Mouse (Mus musculus) lung, embryonic 15.5 days (tissue): ENCODE results near the gene Lrfn1. TPM values are rescaled to one million over a fixed set of nuclear protein-coding genes. Genes with fewer than 3 reads are reported as not detected.
A peak's percentile ranks its signal among the peaks of the same experiment; 100 is the strongest.

Source experiments
- ATAC-seq: fragments of 200-750 bp; cut with Nextera tagmentation; 2 replicates; pipeline ENCODE4 v1.8.0; 2017; ENCODE audit warnings: moderate number of reproducible peaks, borderline replicate concordance; ENCODE audit not compliant: low FRiP score, low TSS enrichment; ENCODE audit errors: extremely low read depth
- H3K27ac ChIP-seq: fragments of 300-500 bp; sonication (generic); 2 replicates; pipeline ENCODE4 v1.5.1; 2015; ENCODE audit warnings: moderate library complexity, mild to moderate bottlenecking, inconsistent platforms
- H3K27me3 ChIP-seq: fragments of 300-500 bp; sonication (generic); 2 replicates; pipeline ENCODE4 v1.6.1; 2015; ENCODE audit warnings: inconsistent platforms
- H3K36me3 ChIP-seq: fragments of 300-500 bp; sonication (generic); 2 replicates; pipeline ENCODE4 v1.6.1; 2015; ENCODE audit warnings: inconsistent platforms
- H3K4me1 ChIP-seq: fragments of 300-500 bp; sonication (generic); 2 replicates; pipeline ENCODE4 v1.6.1; 2015; ENCODE audit warnings: inconsistent platforms
- H3K4me2 ChIP-seq: fragments of 300-500 bp; sonication (generic); 2 replicates; pipeline ENCODE4 v1.6.1; 2015; ENCODE audit warnings: inconsistent platforms, mild to moderate bottlenecking, moderate library complexity
- H3K4me3 ChIP-seq: fragments of 300-500 bp; sonication (generic); 2 replicates; pipeline ENCODE4 v1.5.1; 2015; ENCODE audit warnings: mild to moderate bottlenecking, inconsistent platforms
- H3K9ac ChIP-seq: fragments of 300-500 bp; sonication (generic); 2 replicates; pipeline ENCODE4 v1.6.1; 2015; ENCODE audit warnings: inconsistent platforms
- H3K9me3 ChIP-seq: fragments of 300-500 bp; sonication (generic); 2 replicates; pipeline ENCODE4 v1.6.1; 2016; ENCODE audit warnings: inconsistent platforms
- WGBS: fragments of 180-500 bp; shearing (Covaris S2); methylation state at CpG from one replicate; pipeline ENCODE4 v1.1.7; 2015; 5-methylcytosine and 5-hydroxymethylcytosine counted together
- polyA plus RNA-seq: library from polyadenylated mRNA; unstranded; fragments of >200 nt; fragmentation: Nextera tagmentation; extraction: Ambion mirVana; gene quantifications from 2 replicates; pipeline ENCODE4 v1.2.1, GENCODE M21; 2015

Gene Lrfn1
- polyA plus RNA-seq: 3.1 and 3.8 TPM in 2 replicates

DNA sequence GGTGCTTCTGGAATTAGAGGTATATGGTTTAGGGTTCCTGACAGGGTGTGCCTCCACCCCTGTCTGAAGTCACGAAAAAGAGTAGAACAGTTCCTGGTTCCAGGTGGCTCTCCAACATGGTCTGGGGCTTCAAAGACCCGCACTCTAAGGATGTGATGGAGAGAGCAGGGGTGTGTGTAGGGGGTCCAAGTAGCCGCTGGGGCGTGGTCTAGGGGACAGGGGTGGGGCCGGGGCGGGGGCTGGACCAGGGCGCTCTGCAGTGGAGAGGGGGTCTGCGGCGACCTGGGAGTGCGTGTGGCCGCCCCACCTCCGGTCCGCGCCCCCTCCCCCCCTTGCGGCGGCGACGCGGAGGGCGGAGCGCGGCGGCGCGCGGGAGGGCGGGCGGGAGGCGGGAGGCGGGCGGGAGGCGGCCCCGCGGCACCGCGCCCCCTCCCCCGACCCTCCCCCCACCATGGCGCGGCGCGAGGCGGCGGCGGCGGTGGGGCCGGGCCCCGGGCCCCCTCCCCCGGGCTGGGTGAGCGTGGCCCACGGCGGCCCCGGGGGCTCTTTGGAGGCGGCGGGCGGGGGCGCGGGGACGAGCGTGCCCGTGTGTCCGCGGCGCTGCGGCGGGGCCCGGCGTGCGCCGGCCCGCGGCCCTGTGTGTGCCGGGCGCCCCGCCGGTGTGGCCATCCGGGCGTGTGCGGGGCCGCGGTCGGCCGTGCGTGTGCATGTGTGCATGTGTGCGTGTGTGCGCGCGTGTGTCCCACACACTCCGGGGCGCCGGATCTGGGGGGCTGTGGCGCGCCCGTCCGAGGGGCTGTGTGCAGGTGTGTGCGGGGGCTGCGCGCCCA lies at the start of gene Lrfn1:
Lrfn1 (plus strand) TSS at position 450 of the 830 bp plus-strand sequence.
- no peaks in the 10 kb centered on the region for H3K9me3 ChIP-seq
- peak within 1 kb of the TSS; percentile 85 for H3K4me3 ChIP-seq
- H3K27me3 ChIP-seq: no peaks in the 10 kb centered on the region
- ATAC-seq: peak; percentile 68
- peak within 1 kb of the TSS; percentile 70 for H3K27ac ChIP-seq
- H3K4me2 ChIP-seq: peak within 1 kb of the TSS; percentile 98
- H3K36me3 ChIP-seq: 0 out of 2 replicates have a peak, but pooled peaks cover 5% of the 10 kb centered on the region
- peaks cover 12% of the 10 kb centered on the region for H3K4me1 ChIP-seq
- H3K9ac ChIP-seq: peak within 1 kb of the TSS; percentile 84
- WGBS: under 1% methylated on average over 29 of the region's 97 CpGs

DNA sequence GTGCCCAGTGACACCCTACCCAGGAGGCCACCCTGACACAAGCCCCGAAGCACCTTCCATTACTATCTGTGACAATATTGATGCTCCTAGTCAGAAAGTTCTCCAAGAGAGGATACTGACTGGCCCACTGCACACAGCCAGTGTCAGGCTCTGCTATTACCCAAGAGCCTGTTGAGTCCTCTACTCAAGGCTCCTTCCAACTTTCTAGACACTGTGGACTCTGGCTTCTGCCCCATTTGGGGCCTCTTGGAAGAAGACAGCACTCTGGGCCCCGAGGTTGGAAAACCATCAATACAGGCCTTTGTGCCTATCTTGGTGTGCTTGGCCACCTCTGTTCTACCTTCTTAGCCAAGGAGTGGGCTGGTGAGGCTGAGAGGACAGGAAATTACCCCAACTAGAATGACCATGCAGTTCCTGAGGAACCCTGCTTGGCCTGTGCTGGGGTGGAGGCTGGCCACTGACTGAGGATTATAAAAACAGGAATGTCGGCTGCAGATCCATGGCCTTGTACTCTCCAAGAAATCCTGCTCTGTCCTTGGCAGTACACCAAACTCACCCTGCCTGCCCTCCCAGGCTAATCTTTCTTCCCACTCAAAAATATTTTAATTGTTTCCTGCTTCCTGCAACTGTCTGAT lies 40.8 kb upstream of the Lrfn1 start:
- WGBS: 67% methylated on average over 3 of the region's 3 CpGs
- no peaks in the 10 kb centered on the region for H3K4me1 ChIP-seq
- no peak overlapping the region for H3K4me2 ChIP-seq
- no peaks in the 10 kb centered on the region for H3K9me3 ChIP-seq
- ATAC-seq: no peak
- H3K27me3 ChIP-seq: no peaks in the 10 kb centered on the region
- no peak overlapping the region for H3K9ac ChIP-seq
- peaks cover 76% of the 10 kb centered on the region for H3K36me3 ChIP-seq
- H3K27ac ChIP-seq: no peak overlapping the region
- H3K4me3 ChIP-seq: no peak overlapping the region

DNA sequence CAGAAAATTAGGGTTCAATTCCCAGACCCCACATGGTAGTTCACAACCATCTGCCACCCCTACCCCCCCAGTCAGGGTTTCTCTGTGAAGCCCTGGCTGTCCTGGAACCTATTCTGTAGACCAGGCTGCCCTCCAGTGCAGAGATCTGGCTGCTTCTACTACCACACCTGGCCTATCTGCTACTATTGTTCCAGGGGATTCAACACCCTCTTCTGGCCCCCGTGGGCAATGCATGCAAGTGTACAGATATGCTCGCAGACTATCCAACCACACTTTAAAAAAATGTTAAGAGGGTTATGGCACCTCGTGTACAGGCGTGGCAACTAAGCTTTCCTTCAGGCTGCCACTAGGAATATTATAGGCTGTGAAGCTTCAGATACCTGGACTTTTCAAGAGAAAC lies 39.0 kb upstream of the Lrfn1 start:
- Histone ChIP-seq H3K36me3 (peaks cover 65% of the 10 kb centered on the region), H3K27me3 (no peaks in the 10 kb centered on the region), H3K4me3 (no peak overlapping the region), H3K9ac (no peak overlapping the region), H3K4me2 (no peak overlapping the region), H3K4me1 (no peaks in the 10 kb centered on the region), H3K9me3 (no peaks in the 10 kb centered on the region), H3K27ac (no peak overlapping the region)
- WGBS: 75% methylated on average over 4 of the region's 4 CpGs
- no peak for ATAC-seq

DNA sequence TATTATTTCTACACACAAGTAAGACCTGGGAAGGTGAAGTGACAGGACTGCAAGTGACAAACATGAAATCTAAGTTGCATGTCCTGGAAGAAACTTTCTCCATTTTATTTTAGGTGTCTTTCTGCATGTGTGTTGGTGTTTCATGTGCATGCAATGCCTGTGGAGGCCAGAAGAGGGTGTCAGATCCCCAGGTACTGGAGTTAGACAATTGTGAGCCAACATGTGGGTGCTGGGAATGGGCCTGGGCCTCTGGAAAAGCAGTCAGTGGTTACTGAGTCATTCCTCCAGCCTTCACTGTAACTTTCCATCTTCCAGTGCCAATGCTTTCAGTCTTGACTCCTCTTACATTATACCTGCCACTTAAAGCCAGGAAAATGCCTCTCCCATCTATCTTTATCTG lies 34.4 kb upstream of the Lrfn1 start:
- H3K9me3 ChIP-seq: no peaks in the 10 kb centered on the region
- H3K4me2 ChIP-seq: no peak overlapping the region
- H3K9ac ChIP-seq: no peak overlapping the region
- H3K27me3 ChIP-seq: no peaks in the 10 kb centered on the region
- no peak overlapping the region for H3K4me3 ChIP-seq
- ATAC-seq: no peak
- no peak overlapping the region for H3K27ac ChIP-seq
- peaks cover 72% of the 10 kb centered on the region for H3K36me3 ChIP-seq
- H3K4me1 ChIP-seq: 0 out of 2 replicates have a peak, but pooled peaks cover 10% of the 10 kb centered on the region

DNA sequence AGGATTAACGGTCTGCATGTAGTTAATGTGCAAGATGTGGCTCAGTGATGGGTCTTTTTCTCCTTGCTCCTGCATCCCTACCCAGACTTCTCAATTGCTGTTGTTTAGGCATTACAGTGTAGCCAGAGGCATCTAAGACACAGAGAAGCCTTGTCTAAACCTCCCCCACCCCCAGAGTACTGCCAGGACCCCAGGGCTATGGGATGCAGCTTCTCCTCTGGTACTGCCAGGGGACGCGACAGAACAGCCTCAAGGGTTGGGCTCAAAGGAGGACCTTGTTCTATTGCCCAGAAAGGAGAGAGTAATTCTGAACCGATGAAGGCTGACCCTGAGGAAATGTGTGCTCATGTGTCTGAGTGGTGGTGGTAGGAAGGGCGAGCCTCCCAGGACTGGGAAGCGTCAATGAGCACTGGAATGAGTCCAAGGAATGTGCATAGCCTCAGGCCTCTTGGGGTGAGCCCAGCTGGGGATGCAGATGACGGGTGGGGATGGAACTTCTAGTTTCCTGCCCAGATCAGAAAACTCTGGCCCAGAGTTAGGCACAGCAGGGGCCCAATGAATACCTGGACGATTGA lies 33.6 kb upstream of the Lrfn1 start:
- WGBS: 55% methylated on average over 8 of the region's 8 CpGs
- Histone ChIP-seq H3K9me3 (no peaks in the 10 kb centered on the region), H3K9ac (no peak overlapping the region), H3K27me3 (no peaks in the 10 kb centered on the region), H3K4me1 (0 out of 2 replicates have a peak, but pooled peaks cover 10% of the 10 kb centered on the region), H3K4me2 (no peak overlapping the region), H3K4me3 (no peak overlapping the region), H3K27ac (0 out of 2 replicates have a peak overlapping the region, but pooled peaks have one; percentile 26), H3K36me3 (peaks cover 72% of the 10 kb centered on the region)
- ATAC-seq: peak; percentile 81; the same call in 1 of the 2 replicates

DNA sequence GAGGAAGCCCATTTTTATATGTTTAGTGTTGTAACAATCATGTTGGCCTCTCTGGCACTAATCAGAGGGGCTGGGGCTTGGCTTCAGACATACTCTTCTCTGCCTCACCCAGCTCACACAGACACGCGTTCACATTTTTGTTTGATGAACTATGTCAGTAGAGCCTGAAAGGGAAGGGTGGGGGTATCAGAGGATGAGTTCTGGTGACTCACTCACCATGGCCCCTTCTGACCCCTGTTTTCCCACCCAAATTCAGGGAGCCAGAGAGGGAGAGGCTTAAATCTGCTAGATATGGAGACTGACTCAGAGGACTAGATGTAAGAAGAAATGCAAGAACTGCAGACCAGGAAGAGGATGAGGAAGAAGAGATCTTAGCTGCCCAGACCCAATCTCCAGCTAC lies 32.4 kb upstream of the Lrfn1 start:
- 0 out of 2 replicates have a peak, but pooled peaks cover 10% of the 10 kb centered on the region for H3K4me1 ChIP-seq
- no peaks in the 10 kb centered on the region for H3K9me3 ChIP-seq
- H3K27me3 ChIP-seq: no peaks in the 10 kb centered on the region
- H3K4me2 ChIP-seq: no peak overlapping the region
- no peak for ATAC-seq
- H3K9ac ChIP-seq: no peak overlapping the region
- peaks cover 67% of the 10 kb centered on the region for H3K36me3 ChIP-seq
- no peak overlapping the region for H3K4me3 ChIP-seq
- no peak overlapping the region for H3K27ac ChIP-seq
- 100% methylated on average over 2 of the region's 2 CpGs for WGBS

DNA sequence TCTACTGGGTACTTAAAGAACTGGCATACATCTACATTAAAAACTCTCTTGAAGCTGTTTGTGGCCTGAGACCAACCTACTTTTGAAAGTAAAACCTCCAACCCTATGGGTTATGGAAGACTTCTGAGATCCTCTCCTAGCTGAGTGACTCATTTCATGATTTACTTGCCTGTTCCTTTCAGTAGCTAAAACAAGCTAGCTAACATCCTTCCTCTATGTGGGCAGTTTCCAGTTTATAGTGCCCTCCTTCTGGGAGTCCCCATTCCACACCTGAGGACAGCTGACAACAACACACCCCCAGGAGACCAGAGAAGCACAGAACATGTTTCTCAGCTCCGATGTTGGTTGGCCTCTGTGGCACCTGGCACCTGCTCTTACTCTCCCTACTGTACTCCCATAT lies 28.8 kb upstream of the Lrfn1 start:
- Histone ChIP-seq H3K4me2 (no peak overlapping the region), H3K9me3 (no peaks in the 10 kb centered on the region), H3K9ac (no peak overlapping the region), H3K27me3 (no peaks in the 10 kb centered on the region), H3K4me1 (0 out of 2 replicates have a peak, but pooled peaks cover 10% of the 10 kb centered on the region), H3K4me3 (no peak overlapping the region), H3K36me3 (peaks cover 48% of the 10 kb centered on the region), H3K27ac (no peak overlapping the region)
- ATAC-seq: no peak
- 92% methylated on average over 1 of the region's 1 CpGs for WGBS

DNA sequence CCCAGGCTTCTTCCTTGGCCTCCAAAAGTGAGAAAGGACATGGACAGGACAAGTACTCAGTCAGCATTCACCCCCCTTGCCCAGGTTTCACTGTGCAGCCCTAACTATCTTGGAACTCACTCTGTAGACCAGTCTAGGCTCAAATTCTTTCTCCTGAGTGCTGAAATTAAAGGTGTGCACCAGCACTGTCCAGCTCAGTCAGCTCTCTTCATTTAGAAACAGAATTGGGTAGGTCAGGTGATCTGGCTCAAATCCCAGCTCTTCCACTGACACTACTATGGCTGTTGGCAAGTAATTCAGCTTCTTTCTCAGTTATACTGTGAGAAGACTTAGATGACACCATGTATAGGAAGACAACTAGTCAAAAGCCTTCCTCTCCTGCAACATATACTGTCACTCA lies 24.0 kb upstream of the Lrfn1 start:
- Histone ChIP-seq H3K27me3 (no peaks in the 10 kb centered on the region), H3K4me2 (no peak overlapping the region), H3K9ac (no peak overlapping the region), H3K9me3 (no peaks in the 10 kb centered on the region), H3K36me3 (peaks cover 22% of the 10 kb centered on the region), H3K27ac (no peak overlapping the region), H3K4me3 (no peak overlapping the region), H3K4me1 (peaks cover 8% of the 10 kb centered on the region)
- ATAC-seq: no peak

GRCm38 (mm10) chr7:28430512-28430911 lies 21.3 kb upstream of the Lrfn1 start:
- H3K4me1 ChIP-seq: peaks cover 32% of the 10 kb centered on the region
- H3K27me3 ChIP-seq: no peaks in the 10 kb centered on the region
- WGBS: 58% methylated on average over 1 of the region's 1 CpGs
- no peak overlapping the region for H3K27ac ChIP-seq
- H3K36me3 ChIP-seq: peaks cover 12% of the 10 kb centered on the region; the same call in 1 of the 2 replicates
- no peak overlapping the region for H3K4me3 ChIP-seq
- no peak overlapping the region for H3K4me2 ChIP-seq
- H3K9me3 ChIP-seq: no peaks in the 10 kb centered on the region
- no peak overlapping the region for H3K9ac ChIP-seq
- ATAC-seq: no peak

DNA sequence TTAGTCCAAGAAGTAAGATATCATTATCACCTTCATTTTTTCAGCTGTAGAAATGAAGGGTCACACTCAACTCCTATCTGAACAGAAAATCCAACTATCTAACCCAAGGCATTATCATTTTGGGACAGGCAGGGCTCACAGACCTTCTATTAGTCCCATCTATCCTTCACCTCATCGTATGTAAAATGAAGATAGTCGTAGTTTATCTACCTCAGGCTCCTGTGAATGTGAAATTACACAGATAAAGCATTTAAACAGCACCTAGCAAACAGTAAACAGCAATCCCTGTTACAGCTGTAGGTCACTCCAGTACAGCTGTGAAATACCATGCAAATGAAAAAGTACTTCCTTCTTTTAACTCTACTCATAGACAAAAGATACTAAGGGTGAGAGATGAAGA lies 19.5 kb upstream of the Lrfn1 start:
- no peak for ATAC-seq
- Histone ChIP-seq H3K27ac (no peak overlapping the region), H3K36me3 (peaks cover 12% of the 10 kb centered on the region; the same call in 1 of the 2 replicates), H3K4me3 (no peak overlapping the region), H3K9ac (no peak overlapping the region), H3K4me2 (no peak overlapping the region), H3K9me3 (no peaks in the 10 kb centered on the region), H3K4me1 (peaks cover 36% of the 10 kb centered on the region), H3K27me3 (no peaks in the 10 kb centered on the region)
- WGBS: 87% methylated on average over 2 of the region's 2 CpGs

GRCm38 (mm10) chr7:28435660-28436259 lies 16.0 kb upstream of the Lrfn1 start:
- H3K27ac ChIP-seq: 0 out of 2 replicates have a peak overlapping the region, but pooled peaks have one; percentile 24
- peak; percentile 36 for ATAC-seq
- H3K9ac ChIP-seq: peak overlapping the region; percentile 97
- no peaks in the 10 kb centered on the region for H3K27me3 ChIP-seq
- no peaks in the 10 kb centered on the region for H3K9me3 ChIP-seq
- H3K4me2 ChIP-seq: peak overlapping the region; percentile 83
- H3K36me3 ChIP-seq: peaks cover 8% of the 10 kb centered on the region; the same call in 1 of the 2 replicates
- 1% methylated on average over 20 of the region's 70 CpGs for WGBS
- peak overlapping the region; percentile 94 for H3K4me3 ChIP-seq
- peaks cover 39% of the 10 kb centered on the region for H3K4me1 ChIP-seq
